Mouse (Mus musculus) colon, adult 2 months (tissue): ENCODE data around the gene Ngp. TPM values are rescaled to one million over a fixed set of nuclear protein-coding genes. Genes with fewer than 3 reads are reported as not detected.

Experiments used
- polyA plus RNA-seq: library from polyadenylated mRNA; depleted of rRNA; stranded (reverse); fragments of >200 nt; gene quantifications from 2 replicates; pipeline ENCODE4 v1.2.3, GENCODE M21; 2012; rRNA removed

Ngp gene
- 0.09 TPM in 1 of 2 replicates, not detected in the other for polyA plus RNA-seq

DNA sequence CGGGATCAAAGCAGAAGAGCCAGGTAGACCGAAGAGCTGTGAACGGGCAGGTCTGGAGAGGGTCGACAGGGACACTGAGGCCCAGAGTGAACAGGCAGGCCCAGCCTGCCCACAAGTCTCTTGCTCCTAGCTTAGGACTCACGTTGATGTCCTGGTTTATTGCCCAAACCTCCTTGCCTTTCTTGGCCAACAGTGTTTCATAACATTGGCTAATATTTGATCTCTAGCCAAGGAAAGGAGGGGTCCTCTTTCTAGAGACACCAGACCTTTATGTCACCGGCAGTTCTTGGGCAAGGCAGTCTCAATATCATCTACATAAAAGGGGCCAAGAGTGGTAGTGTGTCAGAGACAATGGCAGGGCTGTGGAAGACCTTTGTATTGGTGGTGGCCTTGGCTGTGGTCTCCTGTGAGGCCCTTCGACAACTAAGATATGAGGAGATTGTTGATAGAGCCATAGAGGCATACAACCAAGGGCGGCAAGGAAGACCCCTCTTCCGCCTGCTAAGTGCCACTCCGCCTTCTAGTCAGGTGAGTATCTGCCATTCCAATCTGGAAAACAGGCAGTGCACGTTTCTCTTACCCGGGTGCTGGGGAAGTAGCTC, at the start of gene Ngp:
TSS of gene Ngp (plus strand) at position 237 of the 602 bp plus-strand sequence.

DNA sequence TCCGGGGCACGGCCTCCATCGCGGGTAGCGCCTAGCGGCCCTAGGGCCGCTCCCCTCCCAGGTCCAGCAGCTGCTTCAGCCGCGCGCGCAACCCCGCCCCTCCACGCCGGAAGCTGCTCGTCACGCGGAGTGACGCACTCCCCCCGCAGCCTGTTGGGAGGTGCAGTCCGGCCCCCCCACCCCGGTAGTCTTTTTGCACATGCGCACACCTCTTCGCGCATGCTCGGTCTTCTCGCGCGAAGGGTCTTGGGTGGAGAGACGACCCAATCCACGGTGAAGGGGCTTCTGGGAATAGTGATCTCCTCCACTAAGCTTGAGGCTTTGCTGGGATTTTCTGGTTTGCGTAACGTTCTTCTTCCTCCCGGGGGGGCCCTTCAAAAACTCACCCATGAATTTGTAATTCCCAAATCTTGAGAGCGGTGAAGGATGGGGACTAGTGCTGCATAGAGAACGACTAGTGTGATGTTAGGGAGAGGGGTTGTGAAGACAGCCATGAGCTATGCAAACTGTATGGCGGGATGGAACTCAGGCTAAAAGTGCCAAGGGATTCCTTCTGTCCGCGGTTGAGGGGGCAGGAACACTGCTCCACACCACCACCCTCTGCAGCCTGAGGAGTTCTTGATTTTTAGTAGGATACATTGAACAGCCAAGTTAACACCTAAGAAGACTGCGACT, 11.3 kb upstream of the Ngp start, which contains the start of gene Ptpn23:
TSS of gene Ptpn23 (minus strand) at position 115 of the 675 bp plus-strand sequence.

Other genes with a start within 250 kb of the Ngp start
- 1.2 and 1.4 TPM in 2 replicates for gene Cspg5, start 176.0 kb upstream of the Ngp start, polyA plus RNA-seq
- gene Elp6, start 114.6 kb upstream of the Ngp start, polyA plus RNA-seq = 8.2 and 10.6 TPM in 2 replicates
- 42.3 and 49.1 TPM in 2 replicates for gene Scap, start 86.5 kb upstream of the Ngp start, polyA plus RNA-seq
- gene Ptpn23, start 11.5 kb upstream of the Ngp start, polyA plus RNA-seq = 26.8 and 40.1 TPM in 2 replicates
- 16.9 and 19.4 TPM in 2 replicates for gene Klhl18, start 56.9 kb downstream of the Ngp start, polyA plus RNA-seq
- gene Kif9, start 57.2 kb downstream of the Ngp start, polyA plus RNA-seq = 1.0 and 2.3 TPM in 2 replicates
- 26.6 and 36.4 TPM in 2 replicates for gene Setd2, start 112.8 kb downstream of the Ngp start, polyA plus RNA-seq
- 9.3 and 9.7 TPM in 2 replicates for gene Nradd, start 204.7 kb downstream of the Ngp start, polyA plus RNA-seq
- gene Nbeal2, start 234.4 kb downstream of the Ngp start, polyA plus RNA-seq = 88.0 and 95.5 TPM in 2 replicates
- 86.9 and 106 TPM in 2 replicates for gene Ccdc12, start 236.8 kb downstream of the Ngp start, polyA plus RNA-seq